Mouse (Mus musculus): ENCODE data around the gene Olfr228. TPM values are rescaled to one million over a fixed set of nuclear protein-coding genes. Genes with fewer than 3 reads are reported as not detected.
"Not testable (repeated sequence)": the region's sequence is repeated elsewhere in the genome, so short reads cannot be mapped to it uniquely, and the experiment has no call there.

Olfr228 gene
- not detected for total RNA-seq (2022)

- no peak for DNase-seq (ENCODE audit: low spot score in 2 of 2)
Observed at GRCm38 (mm10) chr2:86487286-86487685, at the start of gene Olfr228. TSS of gene Olfr228 (minus strand) at chr2:86487386.

DNA sequence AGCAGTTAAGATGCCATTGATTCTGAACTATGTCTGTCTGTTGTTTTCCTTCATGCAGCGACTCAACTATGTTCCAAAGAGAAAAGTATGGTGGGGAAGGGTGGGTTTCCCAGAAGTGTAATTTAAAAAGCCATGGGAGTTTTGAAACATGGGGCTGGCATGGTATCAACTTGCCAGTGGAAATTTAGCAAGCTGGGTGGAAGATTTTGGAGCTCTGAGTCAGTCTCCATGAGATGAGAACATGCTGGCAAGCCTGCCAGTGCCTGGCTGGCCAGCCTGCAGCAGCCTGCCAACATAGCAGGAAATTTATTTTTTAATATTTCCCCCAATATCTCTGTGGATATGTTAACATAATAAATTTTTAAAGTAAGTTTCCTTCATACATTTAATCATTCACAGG is 43.8 kb upstream of the Olfr228 start:
- DNase-seq (ENCODE audit: low spot score in 2 of 2): no peak

GRCm38 (mm10) chr2:86508161-86508560 is 21.0 kb upstream of the Olfr228 start, which contains the start of gene Olfr1076:
TSS of gene Olfr1076 (plus strand) at chr2:86508461.
- no peak for DNase-seq (ENCODE audit: low spot score in 2 of 2)

DNA sequence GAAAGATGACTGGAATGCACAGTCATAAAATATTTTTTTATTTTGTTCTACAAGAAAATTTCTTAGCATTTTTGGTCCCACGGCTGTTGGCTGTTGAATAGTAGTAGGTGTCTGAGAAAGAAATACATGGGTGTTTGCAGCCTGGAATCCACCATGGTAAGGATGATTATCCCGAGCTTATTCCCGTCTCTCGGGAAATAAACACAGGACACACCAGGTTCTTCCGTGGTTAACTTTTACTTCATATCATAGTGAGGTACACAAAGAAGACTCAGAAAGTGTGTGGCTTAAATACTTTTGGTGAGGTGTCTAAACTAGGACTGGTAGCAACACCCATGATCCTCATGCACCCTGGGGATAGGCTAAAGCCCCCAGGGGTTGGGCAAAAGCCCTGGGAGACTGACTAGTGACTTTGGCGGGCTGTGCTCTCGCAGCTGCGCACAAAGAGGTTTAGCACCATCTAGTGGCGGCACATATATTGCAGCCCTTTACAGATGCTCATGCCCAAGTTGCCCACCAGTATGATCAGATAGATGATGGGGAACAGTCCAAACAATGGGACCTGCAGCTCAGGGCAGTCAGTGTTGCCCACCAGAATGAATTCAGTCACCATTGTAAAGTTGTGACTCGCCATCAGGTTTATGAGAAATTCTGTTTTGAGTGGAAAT is 22.6 kb downstream of the Olfr228 start:
- no peak for DNase-seq (ENCODE audit: low spot score in 2 of 2)

DNA sequence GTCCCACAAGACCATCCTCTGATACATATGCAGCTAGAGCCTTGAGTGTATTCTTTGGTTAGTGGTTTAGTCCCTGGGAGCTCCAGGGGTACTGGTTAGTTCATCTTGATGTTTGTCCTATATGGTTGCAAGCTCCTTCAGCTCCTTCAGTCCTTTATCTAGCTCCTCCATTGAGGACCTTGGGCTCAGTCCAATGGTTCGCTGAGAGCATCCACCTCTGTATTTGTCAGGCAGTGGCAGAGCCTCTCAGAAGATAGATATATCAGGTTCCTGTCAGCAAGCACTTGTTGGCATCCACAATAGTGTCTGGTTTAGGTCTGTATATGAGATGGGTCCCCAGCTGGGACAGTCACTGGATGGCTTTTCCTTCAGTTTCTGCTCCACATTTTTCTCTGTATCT is 26.8 kb downstream of the Olfr228 start:
- DNase-seq (ENCODE audit: low spot score in 2 of 2): no peak

DNA sequence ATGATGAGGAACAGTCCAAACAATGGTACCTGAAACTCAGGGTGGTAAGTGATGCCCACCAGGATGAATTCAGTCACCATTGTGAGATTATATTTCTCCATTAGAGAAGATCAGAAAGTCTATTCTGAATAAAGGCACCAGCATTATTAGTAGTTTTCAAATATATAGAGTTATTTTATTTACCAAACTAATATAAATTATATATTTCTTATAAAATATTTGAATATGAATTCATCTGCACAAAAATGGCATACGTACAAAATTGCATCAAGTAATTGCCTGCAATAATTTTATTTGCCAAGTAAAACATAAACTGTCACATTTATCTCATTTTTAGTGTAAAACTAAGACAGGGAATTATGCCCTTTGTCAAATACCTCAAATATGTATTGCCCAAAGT is 31.0 kb downstream of the Olfr228 start, which contains the start of gene Olfr1066:
TSS of gene Olfr1066 (minus strand) at position 101 of the 400 bp plus-strand sequence.
- no peak for DNase-seq (ENCODE audit: low spot score in 2 of 2)

DNA sequence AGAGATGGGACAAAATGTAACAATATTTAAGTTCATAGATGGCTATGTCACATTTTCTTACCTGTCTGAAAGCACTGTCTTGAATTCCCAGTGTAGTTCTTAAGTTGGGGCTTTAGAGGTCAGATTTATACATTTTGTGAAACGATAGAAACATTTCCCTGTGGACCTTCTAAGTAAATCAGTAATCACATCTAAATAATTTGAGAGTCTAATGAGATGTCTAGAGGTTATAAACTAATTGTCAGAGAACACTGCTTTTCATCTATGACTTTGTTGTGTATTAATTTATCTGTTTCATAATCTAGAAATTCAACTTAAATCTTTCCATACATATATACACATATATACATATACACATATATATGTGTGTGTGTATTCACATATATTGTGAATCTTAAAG is 36.7 kb downstream of the Olfr228 start, which contains the start of gene Olfr1065:
TSS of gene Olfr1065 (minus strand) at position 101 of the 400 bp plus-strand sequence.
- DNase-seq (ENCODE audit: low spot score in 2 of 2): not testable (repeated sequence)

DNA sequence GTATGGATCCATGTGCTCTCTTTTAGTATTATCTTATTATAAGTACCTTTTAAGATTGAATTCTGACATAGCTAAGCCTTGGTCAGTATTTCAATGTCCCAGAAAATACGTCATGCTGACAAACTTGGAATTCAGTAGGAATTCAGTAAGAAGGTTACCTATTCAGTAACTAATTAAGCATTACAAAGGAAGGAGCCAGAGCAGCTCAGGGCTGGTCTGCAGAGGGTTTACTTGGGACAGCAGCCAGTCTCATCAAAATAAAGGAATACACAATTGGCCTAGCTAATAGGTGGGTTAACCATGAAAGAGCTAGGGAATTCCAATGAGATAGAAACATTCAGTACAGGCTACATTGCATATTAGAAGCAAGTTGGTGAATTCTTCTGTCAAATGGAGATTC is 45.1 kb downstream of the Olfr228 start:
- not testable (repeated sequence) for DNase-seq (ENCODE audit: low spot score in 2 of 2)

Other genes starting within 250 kb of the Olfr228 start
- gene Olfr1048, start 247.1 kb downstream of the Olfr228 start, total RNA-seq (2022): not detected
- not detected for gene Olfr1049, start 229.1 kb downstream of the Olfr228 start, total RNA-seq (2022)
- not detected for gene Olfr1051, start 208.3 kb downstream of the Olfr228 start, total RNA-seq (2022)
- gene Olfr1052, start 194.9 kb downstream of the Olfr228 start, total RNA-seq (2022): not detected
- gene Olfr1053, start 172.1 kb downstream of the Olfr228 start, total RNA-seq (2022): not detected
- not detected for gene Olfr1054, start 152.0 kb downstream of the Olfr228 start, total RNA-seq (2022)
- not detected for gene Olfr1055, start 137.1 kb downstream of the Olfr228 start, total RNA-seq (2022)
- gene Olfr1056, start 124.9 kb downstream of the Olfr228 start, total RNA-seq (2022): not detected
- gene Olfr1057, start 109.0 kb downstream of the Olfr228 start, total RNA-seq (2022): not detected
- not detected for gene Olfr1058, start 98.8 kb downstream of the Olfr228 start, total RNA-seq (2022)
- gene Olfr1061, start 73.3 kb downstream of the Olfr228 start, total RNA-seq (2022): not detected
- not detected for gene Olfr1062, start 60.6 kb downstream of the Olfr228 start, total RNA-seq (2022)
- not detected for gene Olfr1065, start 36.8 kb downstream of the Olfr228 start, total RNA-seq (2022)
- gene Olfr1066, start 31.1 kb downstream of the Olfr228 start, total RNA-seq (2022): not detected
- gene Olfr1076, start 21.1 kb upstream of the Olfr228 start, total RNA-seq (2022): not detected
- not detected for gene Olfr1079, start 55.1 kb upstream of the Olfr228 start, total RNA-seq (2022)
- gene Olfr1080, start 70.8 kb upstream of the Olfr228 start, total RNA-seq (2022): not detected
- not detected for gene Olfr1082, start 111.6 kb upstream of the Olfr228 start, total RNA-seq (2022)
- gene Olfr1084, start 152.3 kb upstream of the Olfr228 start, total RNA-seq (2022): not detected
- gene Olfr1085, start 174.6 kb upstream of the Olfr228 start, total RNA-seq (2022): not detected
- gene Olfr1086, start 192.7 kb upstream of the Olfr228 start, total RNA-seq (2022): not detected
- gene Olfr1087, start 211.0 kb upstream of the Olfr228 start, total RNA-seq (2022): not detected
- not detected for gene Olfr1089, start 246.3 kb upstream of the Olfr228 start, total RNA-seq (2022)